25 mouse cellular contexts compared by ENCODE assay signal in the genomic region with DNA sequence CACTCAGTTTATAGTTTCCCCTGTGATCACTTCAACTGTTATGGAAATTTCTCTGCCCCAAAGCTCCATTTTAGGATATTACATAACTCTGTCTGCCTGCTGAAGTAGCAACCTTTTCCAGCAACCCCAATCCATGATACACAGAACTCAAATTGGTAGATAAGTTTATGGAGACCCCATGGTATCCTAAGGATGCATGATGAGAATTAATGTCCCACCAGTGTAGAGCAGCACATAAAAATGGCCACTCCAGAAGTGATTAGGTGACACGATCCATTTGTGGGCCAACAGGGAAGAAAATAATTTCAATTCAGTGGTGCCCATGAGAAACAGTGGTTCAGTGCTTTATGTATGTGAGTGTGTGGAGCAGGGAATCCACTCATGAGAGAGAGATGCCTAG.
"Had no signal": no experiment of that assay in that cellular context is flagged by ENCODE, and none has a peak within 500 bp of the region (broad histone marks: within the 10 kb centered on the region; RNA-seq: fewer than 3 reads in every experiment).

No protein-coding gene starts in this region.

- H3K4me3 ChIP-seq: heart, adult 2 months; heart, embryonic 13.5 days; heart, embryonic 15.5 days; hindbrain, embryonic 13.5 days; kidney, embryonic 15.5 days; limb, embryonic 13.5 days; limb, embryonic 15.5 days had no signal

- H3K36me3 ChIP-seq: heart, embryonic 13.5 days; heart, embryonic 15.5 days; hindbrain, embryonic 13.5 days; kidney, embryonic 15.5 days; limb, embryonic 13.5 days; limb, embryonic 15.5 days had no signal

- DNase-seq: forebrain, postnatal 0 days; gastrocnemius, postnatal 14 days; gastrocnemius, postnatal 36 days; heart, adult 11 months; heart, adult 2 months; heart, postnatal 14 days; heart, postnatal 36 days; kidney, adult 11 months; kidney, adult 2 months; kidney, adult 9 months; kidney, postnatal 14 days; kidney, postnatal 36 days; layer of hippocampus, adult 9-11 months; layer of hippocampus, postnatal 36 days; left cerebral cortex, postnatal 4 days had no signal

- H3K4me2 ChIP-seq: heart, embryonic 11.5 days; heart, embryonic 13.5 days; heart, embryonic 15.5 days; hindbrain, embryonic 13.5 days; kidney, embryonic 15.5 days; limb, embryonic 13.5 days; limb, embryonic 15.5 days had no signal

- H3K27me3 ChIP-seq: heart, embryonic 13.5 days; heart, embryonic 15.5 days; hindbrain, embryonic 13.5 days; kidney, embryonic 15.5 days; limb, embryonic 13.5 days; limb, embryonic 15.5 days had no signal

- H3K9me3 ChIP-seq: heart, embryonic 13.5 days; heart, embryonic 15.5 days; hindbrain, embryonic 13.5 days; kidney, embryonic 15.5 days; limb, embryonic 13.5 days; limb, embryonic 15.5 days had no signal

- H3K27ac ChIP-seq: heart, adult 2 months; heart, embryonic 13.5 days; heart, embryonic 15.5 days; hindbrain, embryonic 13.5 days; hindbrain, postnatal 0 days; kidney, embryonic 15.5 days; kidney, postnatal 0 days; limb, embryonic 13.5 days; limb, embryonic 15.5 days had no signal

- ATAC-seq: forebrain, postnatal 0 days; hindbrain, postnatal 0 days; intestine, embryonic 16.5 days had no signal

- H3K9ac ChIP-seq: forebrain, postnatal 0 days; heart, embryonic 13.5 days; heart, embryonic 15.5 days; hindbrain, embryonic 13.5 days; kidney, embryonic 15.5 days; limb, embryonic 13.5 days; limb, embryonic 15.5 days had no signal

- H3K4me1 ChIP-seq: heart, embryonic 13.5 days; heart, embryonic 15.5 days; hindbrain, embryonic 13.5 days; kidney, embryonic 15.5 days; limb, embryonic 13.5 days; limb, embryonic 15.5 days had no signal
